Mouse (Mus musculus) MEL (cell line): Measurements from ENCODE around the gene Ube2l6. TPM values are rescaled to one million over a fixed set of nuclear protein-coding genes. Genes with fewer than 3 reads are reported as not detected.

Source experiments
- DNase-seq: peaks from one replicate; pipeline ENCODE4 v3.0.0; 2011; ENCODE audit warnings: low read depth, low spot score
- H3K27ac ChIP-seq: 2 replicates; pipeline ENCODE4 v1.5.1; 2012; ENCODE audit warnings: low read depth, mild to moderate bottlenecking, control low read depth, low read length, moderate library complexity; ENCODE audit not compliant: control insufficient read depth
- H3K27me3 ChIP-seq, 2 experiments: fragments of 150-350 bp in 1 of 2; sonication (generic) in 1 of 2; 2 replicates each; pipeline ENCODE4 v1.6.1; 2012; ENCODE audit warnings: low read length in 2 of 2, mild to moderate bottlenecking in 2 of 2, improper control_type of control experiment in 1 of 2, moderate library complexity in 1 of 2; ENCODE audit not compliant: insufficient read depth in 2 of 2, control insufficient read depth in 1 of 2
- H3K36me3 ChIP-seq, 2 experiments: 2 replicates each; pipeline ENCODE4 v1.6.1; 2012 to 2014; ENCODE audit warnings: low read length in 2 of 2, improper control_type of control experiment in 1 of 2, inconsistent platforms in 1 of 2, mild to moderate bottlenecking in 1 of 2; ENCODE audit not compliant: insufficient read depth in 2 of 2, control insufficient read depth in 1 of 2
- H3K4me1 ChIP-seq, 2 experiments: fragments of 150-350 bp in 1 of 2; sonication (generic) in 1 of 2; 2 replicates each; pipeline ENCODE4 v1.6.1; 2012; ENCODE audit warnings: low read length in 2 of 2, improper control_type of control experiment in 1 of 2, mild to moderate bottlenecking in 1 of 2; ENCODE audit not compliant: insufficient read depth in 2 of 2, control insufficient read depth in 1 of 2
- H3K4me3 ChIP-seq, 2 experiments: fragments of 150-350 bp in 1 of 2; sonication (generic) in 1 of 2; 2 replicates each; pipeline ENCODE4 v1.5.1; 2012; ENCODE audit warnings: low read depth in 2 of 2, low read length in 2 of 2, mild to moderate bottlenecking in 2 of 2, moderate library complexity in 2 of 2, control low read depth in 1 of 2, improper control_type of control experiment in 1 of 2; ENCODE audit not compliant: control insufficient read depth in 1 of 2, insufficient read depth in 1 of 2
- H3K79me2 ChIP-seq: 2 replicates; pipeline ENCODE4 v1.6.1; 2012; ENCODE audit warnings: mild to moderate bottlenecking, low read length, moderate library complexity; ENCODE audit not compliant: control insufficient read depth, poor library complexity, insufficient read depth
- H3K9ac ChIP-seq: 2 replicates; pipeline ENCODE4 v1.6.1; 2012; ENCODE audit warnings: low read depth, mild to moderate bottlenecking, control low read depth, low read length, moderate library complexity; ENCODE audit not compliant: control insufficient read depth, poor library complexity, severe bottlenecking
- H3K9me3 ChIP-seq: fragments of 150-350 bp; sonication (generic); replicated peaks from 2 replicates; pipeline ENCODE4 v1.6.1; 2012; ENCODE audit warnings: mild to moderate bottlenecking, low read length, improper control_type of control experiment, moderate library complexity; ENCODE audit not compliant: insufficient read depth
- CHD2 ChIP-seq: IDR thresholded peaks from 2 replicates; pipeline ENCODE4 v1.6.1; 2011; ENCODE audit warnings: low read length, improper control_type of control experiment
- ELF1 ChIP-seq: IDR thresholded peaks from 2 replicates; pipeline ENCODE4 v1.6.1; 2014; ENCODE audit warnings: low read depth, mild to moderate bottlenecking, inconsistent platforms, low read length, improper control_type of control experiment, moderate library complexity
- EP300 ChIP-seq, 2 experiments: IDR thresholded peaks; 2 replicates each; pipeline ENCODE4 v1.6.1; 2011; ENCODE audit warnings: improper control_type of control experiment in 2 of 2, low read length in 2 of 2, low read depth in 1 of 2, mild to moderate bottlenecking in 1 of 2
- ETS1 ChIP-seq: IDR thresholded peaks from 2 replicates; pipeline ENCODE4 v1.6.1; 2012; ENCODE audit warnings: low read depth, mild to moderate bottlenecking, inconsistent platforms, low read length, improper control_type of control experiment, moderate library complexity
- GATA1 ChIP-seq: IDR thresholded peaks from 2 replicates; pipeline ENCODE4 v1.6.1; 2011; ENCODE audit warnings: low read depth, low read length, improper control_type of control experiment
- KAT2A ChIP-seq: conservative IDR thresholded peaks from 2 replicates; pipeline ENCODE4 v1.6.1; 2012; ENCODE audit warnings: low read depth, low read length, improper control_type of control experiment, inconsistent platforms
- MAX ChIP-seq: IDR thresholded peaks from 2 replicates; pipeline ENCODE4 v1.6.1; 2011; ENCODE audit warnings: low read length, improper control_type of control experiment
- MAZ ChIP-seq: IDR thresholded peaks from 2 replicates; pipeline ENCODE4 v1.6.1; 2012; ENCODE audit warnings: low read depth, mild to moderate bottlenecking, inconsistent platforms, low read length, improper control_type of control experiment
- MYB ChIP-seq: IDR thresholded peaks from 2 replicates; pipeline ENCODE4 v1.6.1; 2011; ENCODE audit warnings: mild to moderate bottlenecking, low read depth, low read length, improper control_type of control experiment
- POLR2A ChIP-seq, 2 experiments: IDR thresholded peaks; 2 replicates each; pipeline ENCODE4 v1.6.1; 2011 to 2012; ENCODE audit warnings: low read length in 2 of 2, mild to moderate bottlenecking in 2 of 2, control low read depth in 1 of 2, improper control_type of control experiment in 1 of 2, low read depth in 1 of 2, moderate library complexity in 1 of 2; ENCODE audit not compliant: control insufficient read depth in 1 of 2, insufficient read depth in 1 of 2, poor library complexity in 1 of 2
- POLR2AphosphoS2 ChIP-seq: IDR thresholded peaks from 2 replicates; pipeline ENCODE4 v1.6.1; 2011; ENCODE audit warnings: low read length, improper control_type of control experiment
- POLR2AphosphoS5 ChIP-seq: IDR thresholded peaks from 2 replicates; pipeline ENCODE4 v1.6.1; 2012; ENCODE audit warnings: low read depth, borderline replicate concordance, mild to moderate bottlenecking, inconsistent platforms, low read length, moderate library complexity, mixed read lengths
- RCOR1 ChIP-seq: IDR thresholded peaks from 2 replicates; pipeline ENCODE4 v1.6.1; 2012; ENCODE audit warnings: low read depth, mild to moderate bottlenecking, inconsistent platforms, low read length, improper control_type of control experiment
- TBP ChIP-seq: IDR thresholded peaks from 2 replicates; pipeline ENCODE4 v1.8.0; 2011; ENCODE audit warnings: low read depth, low read length, improper control_type of control experiment
- TCF12 ChIP-seq: IDR thresholded peaks from 2 replicates; pipeline ENCODE4 v1.6.1; 2014; ENCODE audit warnings: low read depth, mild to moderate bottlenecking, inconsistent platforms, low read length, improper control_type of control experiment, moderate library complexity
- UBTF ChIP-seq: IDR thresholded peaks from 2 replicates; pipeline ENCODE4 v1.6.1; 2012; ENCODE audit warnings: low read depth, mild to moderate bottlenecking, inconsistent platforms, low read length, improper control_type of control experiment, moderate library complexity, borderline replicate concordance; ENCODE audit not compliant: insufficient read depth
- USF1 ChIP-seq: IDR thresholded peaks from 2 replicates; pipeline ENCODE4 v1.6.1; 2014; ENCODE audit warnings: low read depth, mild to moderate bottlenecking, inconsistent platforms, low read length, improper control_type of control experiment, moderate library complexity
- ZKSCAN1 ChIP-seq: IDR thresholded peaks from 2 replicates; pipeline ENCODE4 v1.6.1; 2012; ENCODE audit warnings: low read depth, mild to moderate bottlenecking, inconsistent platforms, low read length, improper control_type of control experiment, moderate library complexity
- polyA plus RNA-seq, 2 experiments: library from polyadenylated mRNA; stranded (reverse) in 1 of 2; unstranded in 1 of 2; fragments of >175 nt in 1 of 2; fragments of >200 nt in 1 of 2; gene quantifications; 2 replicates each; pipeline versions ENCODE4 v1.2.1 to v1.2.4; 2012; ENCODE audit warnings: low replicate concordance in 2 of 2, low read depth in 1 of 2; ENCODE audit not compliant: insufficient read length in 2 of 2, insufficient read depth in 1 of 2, missing spikeins in 1 of 2
- total RNA-seq: library from RNA; depleted of rRNA; stranded (reverse); fragments of 300-350 nt; gene quantifications from 2 replicates; pipeline ENCODE4 v1.2.3, GENCODE M21; 2012

Gene Ube2l6
- total and polyA plus RNA-seq, 3 experiments, result 17.5 to 37.0 TPM; not detected in 1

- TF ChIP-seq POLR2AphosphoS2, result no peak
- TF ChIP-seq MAX, result no peak
Measured at GRCm38 (mm10) chr2:84798493-84798921, at the start of gene Ube2l6 (continued).

- Histone ChIP-seq H3K79me2 (no peaks in the 10 kb centered on the region), H3K4me3 (no peak overlapping the region), H3K27me3 (peaks cover 27 to 51% of the 10 kb centered on the region in 2 experiments), H3K4me1 (no peaks in the 10 kb centered on the region), H3K36me3 (no peaks in the 10 kb centered on the region), H3K9me3 (no peaks in the 10 kb centered on the region), H3K9ac (no peak overlapping the region), H3K27ac (no peak overlapping the region)
- TF ChIP-seq RCOR1 (no peak), MYB (no peak), MAZ (no peak), TBP (no peak)
- DNase-seq, result no peak
Measured at GRCm38 (mm10) chr2:84750115-84750514, 48.5 kb upstream of the Ube2l6 start.

GRCm38 (mm10) chr2:84756245-84756644, 42.4 kb upstream of the Ube2l6 start:
- DNase-seq, result no peak
- H3K9ac ChIP-seq, result no peak overlapping the region
- no peaks in the 10 kb centered on the region for H3K36me3 ChIP-seq
- peaks cover 7 to 9% of the 10 kb centered on the region in 2 experiments for H3K27me3 ChIP-seq
- no peak for TF ChIP-seq ETS1
- TF ChIP-seq KAT2A, result no peak
- TF ChIP-seq GATA1, result no peak
- TF ChIP-seq TCF12, result no peak
- TF ChIP-seq POLR2A (IDR thresholded peaks at IDR 0.05; ENCODE audit: control insufficient read depth in 1 of 2, insufficient read depth in 1 of 2, low read depth in 1 of 2, low read length in 2 of 2, poor library complexity in 1 of 2), result no peak
- H3K4me3 ChIP-seq, result no peak overlapping the region
- no peaks in the 10 kb centered on the region for H3K79me2 ChIP-seq
- H3K4me1 ChIP-seq, result no peaks in the 10 kb centered on the region
- H3K9me3 ChIP-seq, result no peaks in the 10 kb centered on the region
- H3K27ac ChIP-seq, result no peak overlapping the region

DNA sequence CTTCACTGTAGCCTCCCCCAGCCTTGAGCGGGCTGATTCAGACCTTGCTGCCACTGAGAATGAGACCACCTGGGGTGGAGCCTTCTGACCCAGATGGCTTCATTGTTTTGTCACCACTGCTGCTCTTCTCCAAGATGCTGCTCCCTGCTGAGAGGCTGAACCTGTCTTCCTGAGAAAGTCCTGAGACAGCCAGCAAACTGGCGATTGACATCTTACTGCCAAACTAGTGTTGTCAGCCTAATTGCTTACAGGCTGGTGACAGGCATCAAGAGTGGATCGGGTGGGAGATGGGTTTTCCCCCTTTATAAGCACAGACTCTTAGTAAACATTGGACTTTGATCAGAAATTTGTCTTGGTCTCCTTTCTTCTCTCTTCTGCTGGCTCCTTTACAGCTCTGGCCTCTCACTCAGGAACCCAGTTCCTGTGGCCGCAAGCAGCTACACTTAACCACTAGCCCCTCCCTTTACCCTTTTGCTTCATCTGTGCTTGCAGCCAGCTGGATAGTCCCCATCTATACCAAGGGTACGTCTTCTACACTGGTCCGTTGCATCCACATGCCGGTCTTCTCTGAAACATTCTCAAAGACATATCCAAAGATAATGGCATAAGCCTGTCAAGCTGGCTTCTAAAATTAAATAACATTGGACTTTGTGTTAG, 41.5 kb upstream of the Ube2l6 start:
- Histone ChIP-seq H3K4me1 (no peaks in the 10 kb centered on the region), H3K27me3 (peaks cover 9 to 10% of the 10 kb centered on the region in 2 experiments), H3K4me3 (no peak overlapping the region), H3K9me3 (no peaks in the 10 kb centered on the region), H3K9ac (no peak overlapping the region), H3K27ac (no peak overlapping the region), H3K36me3 (no peaks in the 10 kb centered on the region), H3K79me2 (no peaks in the 10 kb centered on the region)
- no peak for DNase-seq
- TF ChIP-seq POLR2AphosphoS5, result no peak
- TF ChIP-seq CHD2, result no peak
- no peak for TF ChIP-seq ELF1
- TF ChIP-seq USF1, result no peak
- TF ChIP-seq EP300 (IDR thresholded peaks at IDR 0.05; ENCODE audit: low read depth in 1 of 2, low read length in 2 of 2), result no peak
- TF ChIP-seq ZKSCAN1, result no peak
- no peak for TF ChIP-seq UBTF
